Mouse (Mus musculus) neural tube, embryonic 15.5 days (tissue): ENCODE data around the gene Wdr82. TPM values are rescaled to one million over a fixed set of nuclear protein-coding genes. Genes with fewer than 3 reads are reported as not detected.

ENCODE experiments used
- ATAC-seq: fragments of 200-750 bp; cut with Nextera tagmentation; 2 replicates; pipeline ENCODE4 v1.8.0; 2017; ENCODE audit warnings: mild to moderate bottlenecking, moderate TSS enrichment, moderate library complexity; ENCODE audit not compliant: low FRiP score
- H3K27ac ChIP-seq: fragments of 300-500 bp; sonication (generic); replicated peaks from 2 replicates; pipeline ENCODE4 v1.5.1; 2015; ENCODE audit warnings: mild to moderate bottlenecking, inconsistent platforms
- H3K27me3 ChIP-seq: fragments of 300-500 bp; sonication (generic); replicated peaks from 2 replicates; pipeline ENCODE4 v1.6.1; 2015; ENCODE audit warnings: inconsistent platforms
- H3K36me3 ChIP-seq: fragments of 300-500 bp; sonication (generic); 2 replicates; pipeline ENCODE4 v1.6.1; 2015; ENCODE audit warnings: inconsistent platforms
- H3K4me1 ChIP-seq: fragments of 300-500 bp; sonication (generic); 2 replicates; pipeline ENCODE4 v1.6.1; 2015; ENCODE audit warnings: inconsistent platforms
- H3K4me2 ChIP-seq: fragments of 300-500 bp; sonication (generic); 2 replicates; pipeline ENCODE4 v1.6.1; 2015; ENCODE audit warnings: inconsistent platforms, mild to moderate bottlenecking, moderate library complexity
- H3K4me3 ChIP-seq: fragments of 300-500 bp; sonication (generic); replicated peaks from 2 replicates; pipeline ENCODE4 v1.5.1; 2015; ENCODE audit warnings: mild to moderate bottlenecking, inconsistent platforms
- H3K9ac ChIP-seq: fragments of 300-500 bp; sonication (generic); replicated peaks from 2 replicates; pipeline ENCODE4 v1.6.1; 2015; ENCODE audit warnings: mild to moderate bottlenecking, inconsistent platforms
- H3K9me3 ChIP-seq: fragments of 300-500 bp; sonication (generic); replicated peaks from 2 replicates; pipeline ENCODE4 v1.6.1; 2016; ENCODE audit warnings: inconsistent platforms
- WGBS: fragments of 180-500 bp; shearing (Covaris S2); methylation state at CpG from one replicate; pipeline ENCODE4 v1.1.7; 2015; ENCODE audit warnings: mixed read lengths; 5-methylcytosine and 5-hydroxymethylcytosine counted together
- polyA plus RNA-seq: library from polyadenylated mRNA; unstranded; fragments of >200 nt; fragmentation: Nextera tagmentation; extraction: Ambion mirVana; gene quantifications from 2 replicates; pipeline ENCODE4 v1.2.1, GENCODE M21; 2015

Gene Wdr82
- polyA plus RNA-seq, 1 experiment from 2014 or later, result 32.1 TPM

GRCm38 (mm10) chr9:106148541-106149398 lies 22.0 kb upstream of the Wdr82 start:
- H3K4me2 ChIP-seq, result peak overlapping the region; percentile 84
- no peaks in the 10 kb centered on the region for H3K9me3 ChIP-seq
- peaks cover 18% of the 10 kb centered on the region for H3K36me3 ChIP-seq
- H3K9ac ChIP-seq, result peak overlapping the region; percentile 93
- peaks cover 51% of the 10 kb centered on the region for H3K4me1 ChIP-seq
- peak overlapping the region; percentile 80 for H3K4me3 ChIP-seq
- ATAC-seq, result peak; percentile 82
- 1% methylated on average over 36 of the region's 36 CpGs for WGBS
- peak overlapping the region; percentile 94 for H3K27ac ChIP-seq
- H3K27me3 ChIP-seq, result no peaks in the 10 kb centered on the region

GRCm38 (mm10) chr9:106149399-106149754 lies 21.4 kb upstream of the Wdr82 start:
- Histone ChIP-seq H3K9me3 (no peaks in the 10 kb centered on the region), H3K4me2 (peak overlapping the region; percentile 84), H3K27ac (peak overlapping the region; percentile 94), H3K4me3 (peak overlapping the region; percentile 80), H3K9ac (peak overlapping the region; percentile 93), H3K36me3 (peaks cover 23% of the 10 kb centered on the region), H3K27me3 (no peaks in the 10 kb centered on the region), H3K4me1 (peaks cover 45% of the 10 kb centered on the region)
- WGBS, result 7% methylated on average over 10 of the region's 10 CpGs
- ATAC-seq, result no peak

- Histone ChIP-seq H3K9me3 (no peaks in the 10 kb centered on the region), H3K36me3 (peaks cover 23% of the 10 kb centered on the region), H3K4me2 (no peak overlapping the region), H3K9ac (no peak overlapping the region), H3K27me3 (no peaks in the 10 kb centered on the region), H3K27ac (peak overlapping the region; percentile 10), H3K4me1 (peaks cover 43% of the 10 kb centered on the region), H3K4me3 (no peak overlapping the region)
- no peak for ATAC-seq
- 85% methylated on average over 9 of the region's 9 CpGs for WGBS
Measured at GRCm38 (mm10) chr9:106154106-106154505, 16.6 kb upstream of the Wdr82 start.

GRCm38 (mm10) chr9:106156419-106156818 lies 14.3 kb upstream of the Wdr82 start:
- H3K4me3 ChIP-seq, result no peak overlapping the region
- no peaks in the 10 kb centered on the region for H3K27me3 ChIP-seq
- no peak overlapping the region for H3K4me2 ChIP-seq
- H3K9ac ChIP-seq, result no peak overlapping the region
- H3K36me3 ChIP-seq, result peaks cover 19% of the 10 kb centered on the region; the same call in 1 of the 2 replicates
- H3K4me1 ChIP-seq, result peaks cover 33% of the 10 kb centered on the region
- WGBS, result 39% methylated on average over 5 of the region's 5 CpGs
- H3K9me3 ChIP-seq, result no peaks in the 10 kb centered on the region
- ATAC-seq, result peak; percentile 32
- peak overlapping the region; percentile 63 for H3K27ac ChIP-seq

GRCm38 (mm10) chr9:106156921-106157622 lies 13.7 kb upstream of the Wdr82 start:
- Histone ChIP-seq H3K4me2 (no peak overlapping the region), H3K9ac (no peak overlapping the region), H3K4me3 (no peak overlapping the region), H3K9me3 (no peaks in the 10 kb centered on the region), H3K27me3 (no peaks in the 10 kb centered on the region), H3K36me3 (peaks cover 18% of the 10 kb centered on the region; the same call in 1 of the 2 replicates), H3K27ac (no peak overlapping the region), H3K4me1 (peaks cover 32% of the 10 kb centered on the region)
- WGBS, result 78% methylated on average over 21 of the region's 21 CpGs
- no peak for ATAC-seq

- Histone ChIP-seq H3K27ac (no peak overlapping the region), H3K4me2 (no peak overlapping the region), H3K27me3 (no peaks in the 10 kb centered on the region), H3K4me1 (peaks cover 32% of the 10 kb centered on the region), H3K36me3 (0 out of 2 replicates have a peak, but pooled peaks cover 13% of the 10 kb centered on the region), H3K4me3 (no peak overlapping the region), H3K9me3 (no peaks in the 10 kb centered on the region), H3K9ac (no peak overlapping the region)
- WGBS, result 86% methylated on average over 10 of the region's 10 CpGs
- ATAC-seq, result no peak
Measured at GRCm38 (mm10) chr9:106157623-106157925, 13.2 kb upstream of the Wdr82 start.

GRCm38 (mm10) chr9:106158037-106158491 lies 12.7 kb upstream of the Wdr82 start, which contains the start of gene Glyctk:
Glyctk (minus strand) TSS chr9:106158138.
- Histone ChIP-seq H3K9ac (no peak within 1 kb of the TSS), H3K27ac (no peak within 1 kb of the TSS)
- 71% methylated on average over 6 of the region's 6 CpGs for WGBS

GRCm38 (mm10) chr9:106159237-106159636 lies 11.5 kb upstream of the Wdr82 start:
- Histone ChIP-seq H3K27me3 (no peaks in the 10 kb centered on the region), H3K27ac (peak overlapping the region; percentile 99), H3K9ac (no peak overlapping the region), H3K9me3 (no peaks in the 10 kb centered on the region), H3K4me1 (peaks cover 32% of the 10 kb centered on the region), H3K4me3 (peak overlapping the region; percentile 58; the same call in 1 of the 2 replicates), H3K4me2 (peak overlapping the region; percentile 70), H3K36me3 (no peaks in the 10 kb centered on the region)
- no peak for ATAC-seq
- whole genome bisulfite sequencing, result 87% methylated on average over 9 of the region's 9 CpGs

More at GRCm38 (mm10) chr9:106158037-106158491, 12.7 kb upstream of the Wdr82 start, which contains the start of gene Glyctk:
- Histone ChIP-seq H3K27me3 (no peaks in the 10 kb centered on the region), H3K4me1 (peaks cover 32% of the 10 kb centered on the region), H3K4me2 (no peak within 1 kb of the TSS), H3K4me3 (no peak within 1 kb of the TSS), H3K9me3 (no peaks in the 10 kb centered on the region), H3K36me3 (0 out of 2 replicates have a peak, but pooled peaks cover 8% of the 10 kb centered on the region)
- ATAC-seq, result no peak

GRCm38 (mm10) chr9:106159784-106160301 lies 10.9 kb upstream of the Wdr82 start:
- 3% methylated on average over 24 of the region's 24 CpGs for WGBS
- H3K4me2 ChIP-seq, result peak overlapping the region; percentile 70
- peak overlapping the region; percentile 58 for H3K4me3 ChIP-seq
- H3K9ac ChIP-seq, result peak overlapping the region; percentile 67
- no peaks in the 10 kb centered on the region for H3K9me3 ChIP-seq
- ATAC-seq, result peak; percentile 80
- no peaks in the 10 kb centered on the region for H3K36me3 ChIP-seq
- H3K27ac ChIP-seq, result peak overlapping the region; percentile 99
- H3K4me1 ChIP-seq, result peaks cover 32% of the 10 kb centered on the region
- H3K27me3 ChIP-seq, result no peaks in the 10 kb centered on the region

- peak overlapping the region; percentile 70 for H3K4me2 ChIP-seq
- H3K4me1 ChIP-seq, result peaks cover 32% of the 10 kb centered on the region
- no peaks in the 10 kb centered on the region for H3K36me3 ChIP-seq
- 44% methylated on average over 5 of the region's 5 CpGs for WGBS
- H3K27ac ChIP-seq, result peak overlapping the region; percentile 99
- no peak for ATAC-seq
- peak overlapping the region; percentile 67 for H3K9ac ChIP-seq
- H3K9me3 ChIP-seq, result no peaks in the 10 kb centered on the region
- peak overlapping the region; percentile 58 for H3K4me3 ChIP-seq
- no peaks in the 10 kb centered on the region for H3K27me3 ChIP-seq
Measured at GRCm38 (mm10) chr9:106160426-106160825, 10.3 kb upstream of the Wdr82 start.

- Histone ChIP-seq H3K27me3 (no peaks in the 10 kb centered on the region), H3K4me1 (peaks cover 7% of the 10 kb centered on the region), H3K4me3 (no peak overlapping the region), H3K27ac (no peak overlapping the region), H3K9ac (no peak overlapping the region), H3K4me2 (no peak overlapping the region), H3K36me3 (no peaks in the 10 kb centered on the region), H3K9me3 (no peaks in the 10 kb centered on the region)
- no peak for ATAC-seq
- WGBS, result 77% methylated on average over 2 of the region's 2 CpGs
Measured at GRCm38 (mm10) chr9:106166709-106167108, 4.0 kb upstream of the Wdr82 start.
